Mouse (Mus musculus): ENCODE data around the gene 2310057M21Rik. TPM values are rescaled to one million over a fixed set of nuclear protein-coding genes. Genes with fewer than 3 reads are reported as not detected.

The 2310057M21Rik gene
- polyA plus RNA-seq, 1 experiment: 5.8 TPM

GRCm38 (mm10) chr7:131314493-131314892 lies 48.1 kb downstream of the 2310057M21Rik start:
- H3K4me3 ChIP-seq (replicated peaks; ENCODE audit: control insufficient read depth, low read depth, low read length): no peak overlapping the region
- 75% methylated on average over 7 of the region's 7 CpGs for WGBS
- no peak overlapping the region for H3K27ac ChIP-seq (ENCODE audit: control insufficient read depth, insufficient read depth, low read depth, low read length, poor library complexity)
- TF ChIP-seq CTCF (IDR thresholded peaks at IDR 0.05; ENCODE audit: control insufficient read depth, insufficient read depth, low read length): no peak
- no peak for TF ChIP-seq POLR2A (IDR thresholded peaks at IDR 0.05; ENCODE audit: borderline replicate concordance, control insufficient read depth, low read depth, low read length)
- no peaks in the 10 kb centered on the region for H3K4me1 ChIP-seq (ENCODE audit: control insufficient read depth, insufficient read depth, low read length)

- no peaks in the 10 kb centered on the region for H3K4me1 ChIP-seq (ENCODE audit: control insufficient read depth, insufficient read depth, low read length)
- 64% methylated on average over 5 of the region's 5 CpGs for WGBS
- TF ChIP-seq POLR2A (IDR thresholded peaks at IDR 0.05; ENCODE audit: borderline replicate concordance, control insufficient read depth, low read depth, low read length): no peak
- no peak for TF ChIP-seq CTCF (IDR thresholded peaks at IDR 0.05; ENCODE audit: control insufficient read depth, insufficient read depth, low read length)
- H3K27ac ChIP-seq (ENCODE audit: control insufficient read depth, insufficient read depth, low read depth, low read length, poor library complexity): no peak overlapping the region
- no peak overlapping the region for H3K4me3 ChIP-seq (replicated peaks; ENCODE audit: control insufficient read depth, low read depth, low read length)
These were observed 55.8 kb downstream of the 2310057M21Rik start for GRCm38 (mm10) chr7:131306733-131307132.

DNA sequence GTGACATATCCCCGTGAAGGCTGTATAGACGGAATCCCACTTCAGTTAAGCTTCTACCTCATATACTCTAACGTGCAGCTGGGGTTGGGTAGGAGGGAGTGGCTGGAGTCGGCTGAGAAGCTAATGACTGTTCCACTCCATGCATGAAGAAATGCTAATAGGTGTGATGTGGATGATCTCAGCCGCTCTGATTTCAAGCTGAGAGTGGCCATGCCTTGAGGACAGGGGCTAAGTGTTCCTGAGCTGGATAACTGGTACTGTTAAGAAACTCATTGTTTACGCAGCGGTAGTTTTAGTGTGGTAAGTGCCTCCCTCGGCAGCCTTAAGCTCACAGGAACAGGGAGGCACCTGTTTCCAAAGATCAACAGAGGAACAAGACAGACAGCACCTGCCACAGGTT lies 59.2 kb downstream of the 2310057M21Rik start:
- Histone ChIP-seq H3K4me3 (replicated peaks; ENCODE audit: control insufficient read depth, low read depth, low read length) (no peak overlapping the region), H3K27ac (ENCODE audit: control insufficient read depth, insufficient read depth, low read depth, low read length, poor library complexity) (no peak overlapping the region), H3K4me1 (ENCODE audit: control insufficient read depth, insufficient read depth, low read length) (no peaks in the 10 kb centered on the region)
- TF ChIP-seq POLR2A (IDR thresholded peaks at IDR 0.05; ENCODE audit: borderline replicate concordance, control insufficient read depth, low read depth, low read length) (no peak), CTCF (IDR thresholded peaks at IDR 0.05; ENCODE audit: control insufficient read depth, insufficient read depth, low read length) (no peak)
- 75% methylated on average over 8 of the region's 8 CpGs for WGBS

DNA sequence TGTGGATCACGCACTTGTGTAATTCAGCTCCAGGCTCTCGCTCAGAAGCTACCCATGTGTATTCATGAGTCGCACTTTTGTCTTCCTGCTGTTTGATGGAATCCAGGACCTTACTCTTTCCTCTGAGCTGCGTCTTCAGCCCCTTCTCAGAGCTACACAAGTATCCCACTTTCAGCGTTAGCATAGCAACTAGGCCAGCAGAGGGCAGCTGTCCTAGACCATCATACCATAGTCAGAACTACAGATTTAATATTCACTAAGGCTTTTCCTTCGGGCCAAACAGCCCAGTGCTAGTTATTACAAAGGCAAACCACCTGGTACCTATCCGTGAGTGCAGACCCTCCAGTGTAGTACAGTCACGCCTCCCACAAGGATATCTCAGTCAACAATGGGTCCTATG lies 65.4 kb downstream of the 2310057M21Rik start:
- WGBS: 72% methylated on average over 8 of the region's 8 CpGs
- H3K27ac ChIP-seq (ENCODE audit: control insufficient read depth, insufficient read depth, low read depth, low read length, poor library complexity): no peak overlapping the region
- H3K4me3 ChIP-seq (replicated peaks; ENCODE audit: control insufficient read depth, low read depth, low read length): no peak overlapping the region
- no peaks in the 10 kb centered on the region for H3K4me1 ChIP-seq (ENCODE audit: control insufficient read depth, insufficient read depth, low read length)
- TF ChIP-seq POLR2A (IDR thresholded peaks at IDR 0.05; ENCODE audit: borderline replicate concordance, control insufficient read depth, low read depth, low read length) (no peak), CTCF (IDR thresholded peaks at IDR 0.05; ENCODE audit: control insufficient read depth, insufficient read depth, low read length) (no peak)

Other genes starting within 250 kb of the 2310057M21Rik start
- not detected in 2 replicates for gene 4933402N03Rik, start 216.4 kb downstream of the 2310057M21Rik start, polyA plus RNA-seq (2011; ENCODE audit: insufficient read depth, insufficient read length, low replicate concordance, missing spikeins)
- not detected in 2 replicates for gene 5430419D17Rik, start 188.4 kb downstream of the 2310057M21Rik start, polyA plus RNA-seq (2011; ENCODE audit: insufficient read depth, insufficient read length, low replicate concordance, missing spikeins)
- gene Cuzd1, start 40.5 kb downstream of the 2310057M21Rik start, polyA plus RNA-seq (2011; ENCODE audit: insufficient read depth, insufficient read length, low replicate concordance, missing spikeins): not detected in 2 replicates
- not detected in 2 replicates for gene Fam24b, start 33.2 kb downstream of the 2310057M21Rik start, polyA plus RNA-seq (2011; ENCODE audit: insufficient read depth, insufficient read length, low replicate concordance, missing spikeins)
- gene Fam24a, start 28.9 kb downstream of the 2310057M21Rik start, polyA plus RNA-seq (2011; ENCODE audit: insufficient read depth, insufficient read length, low replicate concordance, missing spikeins): not detected in 2 replicates
- gene Pstk, start 8.4 kb upstream of the 2310057M21Rik start, polyA plus RNA-seq (2011; ENCODE audit: insufficient read depth, insufficient read length, low replicate concordance, missing spikeins): 6.0 and 14.5 TPM in 2 replicates
- 11.9 and 24.4 TPM in 2 replicates for gene Ikzf5, start 47.8 kb upstream of the 2310057M21Rik start, polyA plus RNA-seq (2011; ENCODE audit: insufficient read depth, insufficient read length, low replicate concordance, missing spikeins)
- 7.3 and 18.2 TPM in 2 replicates for gene Acadsb, start 47.8 kb upstream of the 2310057M21Rik start, polyA plus RNA-seq (2011; ENCODE audit: insufficient read depth, insufficient read length, low replicate concordance, missing spikeins)
- not detected in 2 replicates for gene Hmx3, start 180.1 kb upstream of the 2310057M21Rik start, polyA plus RNA-seq (2011; ENCODE audit: insufficient read depth, insufficient read length, low replicate concordance, missing spikeins)
- not detected in 2 replicates for gene Hmx2, start 186.0 kb upstream of the 2310057M21Rik start, polyA plus RNA-seq (2011; ENCODE audit: insufficient read depth, insufficient read length, low replicate concordance, missing spikeins)
- 65.9 and 83.1 TPM in 2 replicates for gene Bub3, start 197.5 kb upstream of the 2310057M21Rik start, polyA plus RNA-seq (2011; ENCODE audit: insufficient read depth, insufficient read length, low replicate concordance, missing spikeins)

All from bone marrow, adult 2 months (tissue).